Comparison of ENCODE assay signal across 17 mouse cellular contexts in the genomic region with DNA sequence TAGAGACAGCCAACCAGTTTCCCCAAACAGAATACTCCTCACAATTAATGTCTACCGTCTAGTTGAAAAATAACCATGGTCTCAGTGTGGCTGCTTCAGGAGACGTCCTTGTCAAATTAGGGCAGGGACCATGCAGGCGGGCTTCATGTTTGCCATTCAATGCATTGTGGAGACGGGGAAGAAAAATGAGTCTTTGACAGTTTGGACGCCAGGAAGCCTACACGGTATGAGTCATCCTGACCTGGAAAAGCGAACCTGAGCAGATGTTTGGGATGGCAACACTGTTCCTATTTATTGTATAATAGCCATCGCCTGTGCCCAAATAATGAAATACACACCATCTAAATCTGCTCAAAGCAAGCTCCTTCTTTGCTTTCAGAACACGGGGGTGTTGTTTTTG.
"Had no signal": no experiment of that assay in that cellular context is flagged by ENCODE, and none has a peak within 500 bp of the region (broad histone marks: within the 10 kb centered on the region; RNA-seq: fewer than 3 reads in every experiment).

No protein-coding gene starts in this region.

- H3K27ac ChIP-seq: intestine, embryonic 15.5 days; kidney, postnatal 0 days; left cerebral cortex, adult 2 months; liver, embryonic 13.5 days; stomach, embryonic 15.5 days had no signal

- DNase-seq: kidney, adult 11 months; kidney, postnatal 36 days; layer of hippocampus, postnatal 36 days; liver, embryonic 13.5 days; lung, adult 2 months; lung, postnatal 14 days; lung, postnatal 4 days; midbrain, embryonic 14.5 days; spleen, adult 18-20 months; thymus, adult 2 months; thymus, postnatal 14 days; thymus, postnatal 4 days had no signal

- H3K4me1 ChIP-seq: intestine, embryonic 15.5 days; liver, embryonic 13.5 days; stomach, embryonic 15.5 days had no signal

- H3K4me3 ChIP-seq: intestine, embryonic 15.5 days; left cerebral cortex, adult 2 months; liver, embryonic 13.5 days; stomach, embryonic 15.5 days had no signal

- ATAC-seq: intestine, embryonic 15.5 days had no signal

- H3K4me2 ChIP-seq: intestine, embryonic 15.5 days; liver, embryonic 13.5 days; midbrain, embryonic 11.5 days; stomach, embryonic 15.5 days had no signal

- H3K9ac ChIP-seq: intestine, embryonic 15.5 days; liver, embryonic 13.5 days; stomach, embryonic 15.5 days had no signal

- H3K36me3 ChIP-seq: intestine, embryonic 15.5 days; liver, embryonic 13.5 days; stomach, embryonic 15.5 days had no signal

- H3K27me3 ChIP-seq: intestine, embryonic 15.5 days; liver, embryonic 13.5 days; stomach, embryonic 15.5 days had no signal

- H3K9me3 ChIP-seq: intestine, embryonic 15.5 days; liver, embryonic 13.5 days; stomach, embryonic 15.5 days had no signal
